Mouse (Mus musculus) hindbrain, embryonic 16.5 days (tissue): ENCODE measurements around the gene Gm49378. TPM values are rescaled to one million over a fixed set of nuclear protein-coding genes. Genes with fewer than 3 reads are reported as not detected.

Source experiments
- ATAC-seq: fragments of 200-750 bp; cut with Nextera tagmentation; 2 replicates; pipeline ENCODE4 v1.8.0; 2017; ENCODE audit warnings: moderate TSS enrichment, moderate library complexity
- H3K27ac ChIP-seq: fragments of 300-500 bp; sonication (generic); 2 replicates; pipeline ENCODE4 v1.5.1; 2014; ENCODE audit warnings: low read depth, mild to moderate bottlenecking, control low read depth, low read length, moderate library complexity
- H3K27me3 ChIP-seq: fragments of 300-500 bp; sonication (generic); replicated peaks from 2 replicates; pipeline ENCODE4 v1.6.1; 2014; ENCODE audit warnings: low read length; ENCODE audit not compliant: control insufficient read depth, insufficient read depth
- H3K36me3 ChIP-seq: fragments of 300-500 bp; sonication (generic); 2 replicates; pipeline ENCODE4 v1.6.1; 2014; ENCODE audit warnings: mild to moderate bottlenecking, low read length, moderate library complexity, mixed read lengths; ENCODE audit not compliant: control insufficient read depth, insufficient read depth
- H3K4me1 ChIP-seq: fragments of 300-500 bp; sonication (generic); 2 replicates; pipeline ENCODE4 v1.6.1; 2014; ENCODE audit warnings: low read depth, low read length; ENCODE audit not compliant: control insufficient read depth, insufficient read depth
- H3K4me2 ChIP-seq: fragments of 300-500 bp; sonication (generic); 2 replicates; pipeline ENCODE4 v1.6.1; 2014; ENCODE audit warnings: mild to moderate bottlenecking, low read length, control low read depth, moderate library complexity
- H3K4me3 ChIP-seq: fragments of 300-500 bp; sonication (generic); 2 replicates; pipeline ENCODE4 v1.5.1; 2014; ENCODE audit warnings: mild to moderate bottlenecking, low read length, control low read depth, moderate library complexity
- H3K9ac ChIP-seq: fragments of 300-500 bp; sonication (generic); 2 replicates; pipeline ENCODE4 v1.6.1; 2014; ENCODE audit warnings: low read depth, mild to moderate bottlenecking, control low read depth, low read length, moderate library complexity
- H3K9me3 ChIP-seq: fragments of 300-500 bp; sonication (generic); 2 replicates; pipeline ENCODE4 v1.6.1; 2014; ENCODE audit warnings: mild to moderate bottlenecking, low read length, moderate library complexity; ENCODE audit not compliant: control insufficient read depth
- WGBS: fragments of 180-500 bp; shearing (Covaris S2); extraction: QIAGEN DNeasy Blood & Tissue Kit; methylation state at CpG from one replicate; pipeline ENCODE4 v1.1.7; 2014; 5-methylcytosine and 5-hydroxymethylcytosine counted together
- polyA plus RNA-seq: library from polyadenylated mRNA; unstranded; fragments of >200 nt; fragmentation: Nextera tagmentation; extraction: Ambion mirVana; gene quantifications from 2 replicates; pipeline ENCODE4 v1.2.1, GENCODE M21; 2015

The Gm49378 gene
- polyA plus RNA-seq, 1 experiment from 2014 or later: 1.5 TPM

GRCm38 (mm10) chr14:55659960-55660573, 22.4 kb upstream of the Gm49378 start, which contains the start of gene Mdp1:
TSS of gene Mdp1 (minus strand) at chr14:55660508.
- peak within 1 kb of the TSS; percentile 69 for H3K4me3 ChIP-seq
- ATAC-seq: peak; percentile 96
- H3K4me1 ChIP-seq: peaks cover 8% of the 10 kb centered on the region
- H3K9me3 ChIP-seq: no peaks in the 10 kb centered on the region
- peak within 1 kb of the TSS; percentile 78 for H3K9ac ChIP-seq
- no peaks in the 10 kb centered on the region for H3K27me3 ChIP-seq
- peak within 1 kb of the TSS; percentile 88 for H3K27ac ChIP-seq
- under 1% methylated on average over 38 of the region's 39 CpGs for WGBS
- peaks cover 10% of the 10 kb centered on the region for H3K36me3 ChIP-seq
- H3K4me2 ChIP-seq: peak within 1 kb of the TSS; percentile 65

- H3K9ac ChIP-seq: no peak overlapping the region
- no peaks in the 10 kb centered on the region for H3K27me3 ChIP-seq
- no peak overlapping the region for H3K4me2 ChIP-seq
- H3K27ac ChIP-seq: no peak overlapping the region
- H3K4me1 ChIP-seq: peaks cover 8% of the 10 kb centered on the region
- WGBS: 92% methylated on average over 5 of the region's 5 CpGs
- H3K4me3 ChIP-seq: no peak overlapping the region
- no peak for ATAC-seq
- H3K36me3 ChIP-seq: peaks cover 7% of the 10 kb centered on the region
- H3K9me3 ChIP-seq: no peaks in the 10 kb centered on the region
Observed at GRCm38 (mm10) chr14:55658011-55658410, 20.3 kb upstream of the Gm49378 start.

DNA sequence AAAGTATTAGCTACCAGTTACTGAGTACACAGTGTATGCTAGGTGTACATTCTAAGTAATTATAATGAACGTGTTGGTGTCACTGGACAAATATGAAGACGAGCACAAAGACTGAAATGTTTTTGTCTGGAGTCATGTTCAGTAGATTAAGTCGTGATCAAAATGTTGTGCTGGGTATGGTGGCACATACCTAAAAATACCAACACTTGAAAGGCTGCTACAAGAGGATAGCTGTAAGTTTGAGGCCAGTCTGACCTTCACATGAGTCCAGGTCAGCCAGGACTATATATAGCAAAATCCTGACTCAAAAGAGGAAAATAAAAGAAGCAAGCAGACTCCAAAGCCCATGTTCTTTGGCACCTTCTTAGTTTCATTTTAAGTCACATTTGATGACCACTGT, 19.2 kb upstream of the Gm49378 start:
- WGBS: 90% methylated on average over 3 of the region's 3 CpGs
- H3K9me3 ChIP-seq: no peaks in the 10 kb centered on the region
- 0 out of 2 replicates have a peak, but pooled peaks cover 2% of the 10 kb centered on the region for H3K36me3 ChIP-seq
- no peaks in the 10 kb centered on the region for H3K27me3 ChIP-seq
- no peak overlapping the region for H3K27ac ChIP-seq
- no peak overlapping the region for H3K4me2 ChIP-seq
- no peak overlapping the region for H3K4me3 ChIP-seq
- H3K4me1 ChIP-seq: peaks cover 8% of the 10 kb centered on the region
- no peak for ATAC-seq
- no peak overlapping the region for H3K9ac ChIP-seq

GRCm38 (mm10) chr14:55651528-55651927, 13.8 kb upstream of the Gm49378 start:
- Histone ChIP-seq H3K27me3 (no peaks in the 10 kb centered on the region), H3K4me3 (no peak overlapping the region), H3K36me3 (no peaks in the 10 kb centered on the region), H3K4me2 (no peak overlapping the region), H3K9ac (no peak overlapping the region), H3K9me3 (no peaks in the 10 kb centered on the region), H3K27ac (no peak overlapping the region), H3K4me1 (no peaks in the 10 kb centered on the region)
- WGBS: 88% methylated on average over 7 of the region's 7 CpGs
- ATAC-seq: no peak

GRCm38 (mm10) chr14:55649884-55650283, 12.2 kb upstream of the Gm49378 start, which contains the start of gene Tssk4:
TSS of gene Tssk4 (plus strand) at chr14:55650184.
- Histone ChIP-seq H3K27me3 (no peaks in the 10 kb centered on the region), H3K9ac (no peak within 1 kb of the TSS), H3K4me1 (peaks cover 2% of the 10 kb centered on the region), H3K4me3 (no peak within 1 kb of the TSS), H3K36me3 (no peaks in the 10 kb centered on the region), H3K27ac (no peak within 1 kb of the TSS), H3K4me2 (no peak within 1 kb of the TSS), H3K9me3 (no peaks in the 10 kb centered on the region)
- no peak for ATAC-seq
- WGBS: 94% methylated on average over 2 of the region's 2 CpGs

GRCm38 (mm10) chr14:55644261-55644888, 6.7 kb upstream of the Gm49378 start:
- H3K36me3 ChIP-seq: peaks cover 8% of the 10 kb centered on the region
- peak overlapping the region; percentile 84 for H3K4me3 ChIP-seq
- no peaks in the 10 kb centered on the region for H3K9me3 ChIP-seq
- H3K4me2 ChIP-seq: peak overlapping the region; percentile 87
- H3K4me1 ChIP-seq: peaks cover 18% of the 10 kb centered on the region
- H3K27ac ChIP-seq: no peak overlapping the region
- H3K27me3 ChIP-seq: no peaks in the 10 kb centered on the region
- peak overlapping the region; percentile 85 for H3K9ac ChIP-seq
- WGBS: 28% methylated on average over 17 of the region's 17 CpGs
- ATAC-seq: no peak

DNA sequence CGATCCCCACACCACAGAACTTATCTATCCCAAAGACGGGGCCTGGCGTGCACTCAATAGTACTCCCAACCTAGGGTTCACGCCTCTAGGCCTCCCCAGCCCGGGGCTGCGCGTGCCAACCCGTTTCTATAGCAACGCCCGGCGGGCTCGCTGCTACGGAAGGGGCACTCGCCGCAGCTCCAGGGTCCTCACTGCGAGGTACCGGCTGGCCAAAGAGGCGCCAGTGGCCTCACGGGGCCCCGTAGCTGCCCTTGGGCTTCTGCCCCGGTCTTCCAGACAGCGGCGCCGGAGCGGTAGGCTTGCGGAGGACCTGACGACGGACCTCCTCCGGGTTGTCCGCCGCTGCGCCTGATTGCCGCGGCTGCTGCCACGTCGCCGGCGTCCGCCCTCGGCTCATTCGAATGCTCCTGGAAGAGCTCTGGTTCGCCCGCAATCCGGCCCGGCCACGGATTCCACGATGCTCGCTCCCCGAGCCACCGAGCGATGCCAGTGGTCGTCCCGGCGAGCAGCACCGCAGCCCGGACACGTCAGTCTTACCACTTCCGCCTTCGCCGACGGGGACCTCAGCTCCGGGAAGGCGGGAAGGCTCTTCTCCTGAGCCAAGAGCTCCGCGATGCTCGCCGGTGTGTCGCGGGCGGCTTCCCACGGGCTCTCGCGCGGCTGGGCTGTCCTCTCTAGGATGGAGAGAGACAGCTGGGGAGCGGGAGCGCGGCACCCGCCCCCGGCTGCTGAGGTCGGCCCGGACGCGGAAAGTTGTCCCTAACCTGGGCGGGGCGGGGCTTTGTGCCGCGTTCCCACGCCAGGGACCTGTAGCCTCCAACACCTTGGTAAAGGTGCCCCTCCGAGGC, 5.6 kb upstream of the Gm49378 start, which contains the start of gene Tm9sf1:
Tm9sf1 (minus strand) TSS at position 747 of the 848 bp plus-strand sequence.
- Histone ChIP-seq H3K9me3 (no peaks in the 10 kb centered on the region), H3K4me2 (peak within 1 kb of the TSS; percentile 87), H3K9ac (peak within 1 kb of the TSS; percentile 85), H3K36me3 (peaks cover 10% of the 10 kb centered on the region), H3K27ac (peak within 1 kb of the TSS; percentile 96), H3K4me3 (peak within 1 kb of the TSS; percentile 84), H3K27me3 (no peaks in the 10 kb centered on the region), H3K4me1 (peaks cover 18% of the 10 kb centered on the region)
- WGBS: under 1% methylated on average over 84 of the region's 89 CpGs
- peak; percentile 92 for ATAC-seq

- Histone ChIP-seq H3K9me3 (no peaks in the 10 kb centered on the region), H3K27me3 (no peaks in the 10 kb centered on the region), H3K4me1 (peaks cover 18% of the 10 kb centered on the region), H3K4me3 (peak overlapping the region; percentile 84), H3K27ac (peak overlapping the region; percentile 96), H3K36me3 (peaks cover 16% of the 10 kb centered on the region), H3K4me2 (peak overlapping the region; percentile 87), H3K9ac (peak overlapping the region; percentile 85)
- 21% methylated on average over 8 of the region's 8 CpGs for WGBS
- peak; percentile 24; the same call in 1 of the 2 replicates for ATAC-seq
Observed at GRCm38 (mm10) chr14:55642679-55643059, 5.0 kb upstream of the Gm49378 start.

DNA sequence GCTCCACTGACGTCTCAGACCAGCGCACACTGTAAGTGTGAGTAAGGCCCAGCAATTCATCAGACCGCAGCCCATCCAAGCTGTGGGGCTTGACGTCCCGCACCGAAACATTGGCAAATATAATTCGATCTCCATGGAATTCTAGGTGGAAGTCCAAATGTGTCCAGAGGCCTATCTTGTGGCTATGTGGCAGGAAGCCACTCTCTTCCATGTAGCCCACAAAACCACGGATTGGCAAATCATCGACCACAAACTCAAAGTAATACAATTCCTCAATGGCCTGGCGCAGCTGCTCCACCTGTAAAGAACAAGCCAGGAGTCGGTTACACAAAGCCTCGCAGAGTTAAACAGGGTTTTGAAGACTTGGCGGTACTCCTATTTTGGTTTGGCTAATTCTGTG, 3.6 kb upstream of the Gm49378 start:
- WGBS: 95% methylated on average over 13 of the region's 13 CpGs
- Histone ChIP-seq H3K27ac (no peak overlapping the region), H3K27me3 (no peaks in the 10 kb centered on the region), H3K36me3 (peaks cover 17% of the 10 kb centered on the region), H3K9ac (no peak overlapping the region), H3K4me1 (peaks cover 19% of the 10 kb centered on the region), H3K4me3 (no peak overlapping the region), H3K9me3 (no peaks in the 10 kb centered on the region), H3K4me2 (no peak overlapping the region)
- no peak for ATAC-seq
